16 mouse cellular contexts compared by ENCODE assay signal in the genomic region with DNA sequence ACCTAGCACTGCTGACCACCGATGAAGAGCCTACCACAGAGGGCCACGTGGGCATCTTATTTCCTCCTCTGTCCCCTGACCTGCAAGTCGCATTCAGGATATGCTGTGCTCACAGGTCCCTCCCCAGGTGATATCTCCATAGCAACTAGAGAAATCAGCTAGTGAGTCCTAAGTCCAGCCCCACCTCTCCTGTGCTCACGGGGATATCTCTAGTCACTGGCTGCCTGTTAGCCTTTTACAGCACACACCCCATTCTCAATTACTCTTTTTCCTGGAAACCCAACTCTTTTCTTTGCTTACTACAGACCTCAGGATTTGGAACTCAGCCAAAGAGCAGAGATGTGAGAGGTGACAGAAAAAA. TPM values are rescaled to one million over a fixed set of nuclear protein-coding genes. Genes with fewer than 3 reads are reported as not detected.
DNase-seq lines count a peak whose midpoint lies in the region; ATAC-seq and TF ChIP-seq lines count a peak whose summit lies in the region.
"Had no signal": no experiment of that assay in that cellular context is flagged by ENCODE, and none has a peak within 500 bp of the region (broad histone marks: within the 10 kb centered on the region; RNA-seq: fewer than 3 reads in every experiment).

No protein-coding gene starts in this region.

- H3K4me2 ChIP-seq in liver, embryonic 12.5 days = no peak overlapping the region
- no peak overlapping the region for H3K4me2 ChIP-seq in midbrain, embryonic 16.5 days (ENCODE audit: low read length)
- H3K4me2 ChIP-seq: heart, embryonic 15.5 days; neural tube, embryonic 13.5 days had no signal

- H3K4me3 ChIP-seq in liver, embryonic 12.5 days = no peak overlapping the region
- H3K4me3 ChIP-seq in small intestine, adult 2 months (ENCODE audit: low read depth, low read length) = no peak overlapping the region
- H3K4me3 ChIP-seq in midbrain, embryonic 16.5 days (ENCODE audit: low read depth, low read length) = no peak overlapping the region
- H3K4me3 ChIP-seq: heart, embryonic 15.5 days; neural tube, embryonic 13.5 days had no signal

- H3K9me3 ChIP-seq in liver, embryonic 12.5 days (replicated peaks) = no peaks in the 10 kb centered on the region
- no peaks in the 10 kb centered on the region; the same call in 1 of the 2 replicates for H3K9me3 ChIP-seq in midbrain, embryonic 16.5 days (replicated peaks; ENCODE audit: control insufficient read depth, low read length, poor library complexity, severe bottlenecking)
- H3K9me3 ChIP-seq: heart, embryonic 15.5 days had no signal

- peaks cover 7% of the 10 kb centered on the region for H3K4me1 ChIP-seq in liver, embryonic 12.5 days
- H3K4me1 ChIP-seq in small intestine, adult 2 months (ENCODE audit: control insufficient read depth, insufficient read depth, insufficient read length, low read length) = peaks cover 19% of the 10 kb centered on the region; the same call in 1 of the 2 replicates
- H3K4me1 ChIP-seq in midbrain, embryonic 16.5 days (ENCODE audit: control insufficient read depth, insufficient read depth, low read length) = no peaks in the 10 kb centered on the region
- H3K4me1 ChIP-seq: neural tube, embryonic 13.5 days had no signal

- peak; percentile 71 for ATAC-seq in liver, embryonic 12.5 days
- no peak for ATAC-seq in midbrain, embryonic 16.5 days
- ATAC-seq: CD4-positive, CD25-positive, alpha-beta regulatory T cell, adult 4 months had no signal

- no peak overlapping the region for H3K27ac ChIP-seq in liver, embryonic 12.5 days
- H3K27ac ChIP-seq in small intestine, adult 2 months (ENCODE audit: insufficient read depth, low read depth, low read length) = peak overlapping the region; percentile 91
- no peak overlapping the region for H3K27ac ChIP-seq in midbrain, embryonic 16.5 days (ENCODE audit: low read length)
- H3K27ac ChIP-seq: heart, embryonic 15.5 days; neural tube, embryonic 13.5 days had no signal

- DNase-seq in liver (no peak), MEL-GATA-1-ER (ENCODE audit: extremely low read depth, low read depth) (peak; percentile 20)
- DNase-seq in c-Kit-positive CD71-positive TER-119-negative erythroid progenitor cells, embryonic 14.5 days (ENCODE audit: low read depth) = peak; percentile 67
- DNase-seq in frontal cortex, postnatal 25 days (ENCODE audit: low spot score in 2 of 2) = no peak
- no peak for DNase-seq in layer of hippocampus, adult 8-10 months (ENCODE audit: low spot score in 2 of 2)
- DNase-seq: adrenal gland, postnatal 36 days; cerebellum, adult 11 months; cerebellum, postnatal 36 days; heart, adult 11 months; thymus, postnatal 25 days had no signal

- no peak for TF ChIP-seq CTCF in small intestine, adult 2 months (IDR thresholded peaks at IDR 0.05; ENCODE audit: extremely low read depth, insufficient read length, insufficient replicate concordance, low read depth, low read length)

- H3K9ac ChIP-seq in liver, embryonic 12.5 days = no peak overlapping the region
- no peak overlapping the region for H3K9ac ChIP-seq in midbrain, embryonic 16.5 days (ENCODE audit: low read depth, low read length)
- H3K9ac ChIP-seq: heart, embryonic 15.5 days; neural tube, embryonic 13.5 days had no signal

- no peaks in the 10 kb centered on the region for H3K27me3 ChIP-seq in liver, embryonic 12.5 days (replicated peaks)
- H3K27me3 ChIP-seq in small intestine, adult 2 months (ENCODE audit: control insufficient read depth, insufficient read depth, low read length) = no peaks in the 10 kb centered on the region
- no peaks in the 10 kb centered on the region for H3K27me3 ChIP-seq in midbrain, embryonic 16.5 days (ENCODE audit: control insufficient read depth, insufficient read depth, low read depth, low read length)
- H3K27me3 ChIP-seq: heart, embryonic 15.5 days; neural tube, embryonic 13.5 days had no signal

- no peaks in the 10 kb centered on the region for H3K36me3 ChIP-seq in liver, embryonic 12.5 days
- no peaks in the 10 kb centered on the region for H3K36me3 ChIP-seq in small intestine, adult 2 months (ENCODE audit: control insufficient read depth, insufficient read depth, low read length)
- H3K36me3 ChIP-seq in midbrain, embryonic 16.5 days (ENCODE audit: control insufficient read depth, insufficient read depth, low read length) = peaks cover 49% of the 10 kb centered on the region

- TF ChIP-seq POLR2A in small intestine, adult 2 months (IDR thresholded peaks at IDR 0.05; ENCODE audit: low read depth, low read length) = no peak

- 51% methylated on average over 4 of the region's 4 CpGs for WGBS in liver, embryonic 12.5 days (ENCODE audit: insufficient replicate concordance)
- WGBS in small intestine, adult 2 months = 27% methylated on average over 4 of the region's 4 CpGs
- WGBS in midbrain, embryonic 16.5 days = 89% methylated on average over 4 of the region's 4 CpGs

RNA-seq across cellular contexts. Expression of a gene that starts 28.1 kb away (rescaled TPM):
- 1.4 and 1.5 TPM in 2 replicates for polyA plus RNA-seq in liver, embryonic 12.5 days (2016; fragmentation: Nextera tagmentation; extraction: Ambion mirVana)
- polyA plus RNA-seq in small intestine, adult 2 months (2012; rRNA removed) = 1.8 and 1.9 TPM in 2 replicates
- 100 to 1,000 TPM; 494 to 515 (median 510) TPM for total RNA-seq in layer of hippocampus, adult 8-10 months (2022)
- polyA plus RNA-seq in midbrain, embryonic 16.5 days (2015; fragmentation: Nextera tagmentation; extraction: Ambion mirVana) = 217 and 225 TPM in 2 replicates

RNA-seq across cellular contexts. Expression of a gene that starts 30.2 kb away (rescaled TPM):
- 36.0 and 36.4 TPM in 2 replicates for polyA plus RNA-seq in liver, embryonic 12.5 days (2016; fragmentation: Nextera tagmentation; extraction: Ambion mirVana)
- polyA plus RNA-seq in small intestine, adult 2 months (2012; rRNA removed) = 13.2 and 21.5 TPM in 2 replicates
- total RNA-seq in layer of hippocampus, adult 8-10 months (2022) = 10 to 100 TPM; 39.5 to 44.0 (median 43.6) TPM
- polyA plus RNA-seq in midbrain, embryonic 16.5 days (2015; fragmentation: Nextera tagmentation; extraction: Ambion mirVana) = 59.4 and 65.6 TPM in 2 replicates

Comparison
In these comparisons a context has a peak if more than half of its experiments do, and no peak if none do; other contexts are left out.
1. DNase-seq: peak in MEL-GATA-1-ER (single experiment) and c-Kit-positive CD71-positive TER-119-negative erythroid progenitor cells, embryonic 14.5 days (single experiment); none in liver (single experiment), frontal cortex, postnatal 25 days (0 of 2) and layer of hippocampus, adult 8-10 months (0 of 2).
2. RNA of a gene that starts 28.1 kb away (polyA plus RNA-seq): 217 to 225 TPM in midbrain, embryonic 16.5 days; 1.8 to 1.9 TPM in small intestine, adult 2 months and 1.4 to 1.5 TPM in liver, embryonic 12.5 days; every median in the first group is over 10 times any median in the second.